Mouse (Mus musculus) olfactory bulb, adult 2 months (tissue): ENCODE measurements around the gene Gm11562. TPM values are rescaled to one million over a fixed set of nuclear protein-coding genes. Genes with fewer than 3 reads are reported as not detected.
"Not testable (repeated sequence)": the region's sequence is repeated elsewhere in the genome, so short reads cannot be mapped to it uniquely, and the experiment has no call there.

Experiments used
- H3K27ac ChIP-seq: fragments of 200-500 bp; 2 replicates; pipeline ENCODE4 v1.5.1; 2012; ENCODE audit warnings: low read depth, low read length; ENCODE audit not compliant: insufficient read depth
- H3K4me1 ChIP-seq: fragments of 200-500 bp; 2 replicates; pipeline ENCODE4 v1.6.1; 2012; ENCODE audit warnings: low read length; ENCODE audit not compliant: control insufficient read depth, insufficient read depth
- H3K4me3 ChIP-seq: fragments of 200-500 bp; 2 replicates; pipeline ENCODE4 v1.5.1; 2012; ENCODE audit warnings: mild to moderate bottlenecking, low read depth, low read length, moderate library complexity; ENCODE audit not compliant: insufficient read depth
- CTCF ChIP-seq: fragments of 200-500 bp; IDR thresholded peaks from 2 replicates; pipeline ENCODE4 v1.5.1; 2012; ENCODE audit warnings: low read depth, mild to moderate bottlenecking, low read length, moderate library complexity; ENCODE audit not compliant: insufficient read depth
- POLR2A ChIP-seq: fragments of 200-500 bp; IDR thresholded peaks from 2 replicates; pipeline ENCODE4 v1.6.1; 2012; ENCODE audit warnings: mild to moderate bottlenecking, low read depth, low read length, moderate library complexity; ENCODE audit not compliant: insufficient read depth
- whole genome bisulfite sequencing: fragments of 180-500 bp; shearing (Covaris S2); methylation state at CpG from one replicate; pipeline ENCODE4 v1.1.7; 2018; 5-methylcytosine and 5-hydroxymethylcytosine counted together
- polyA plus RNA-seq: library from polyadenylated mRNA; stranded (reverse); fragments of >200 nt; gene quantifications from 2 replicates; pipeline ENCODE4 v1.2.4, GENCODE M21; 2012; ENCODE audit warnings: low replicate concordance; ENCODE audit not compliant: missing spikeins, insufficient read depth, insufficient read length

Gm11562 gene
- polyA plus RNA-seq = not detected in 2 replicates

GRCm38 (mm10) chr11:99620335-99620734, at the start of gene Gm11562:
TSS of gene Gm11562 (minus strand) at chr11:99620435.
- WGBS = 94% methylated on average over 2 of the region's 2 CpGs
- Histone ChIP-seq H3K4me3 (no peak within 1 kb of the TSS), H3K4me1 (no peaks in the 10 kb centered on the region), H3K27ac (no peak within 1 kb of the TSS)
- TF ChIP-seq POLR2A (no peak), CTCF (no peak)

GRCm38 (mm10) chr11:99665860-99666259, 45.6 kb upstream of the Gm11562 start, which contains the start of gene Krtap4-6:
TSS of gene Krtap4-6 (minus strand) at chr11:99665960.
- TF ChIP-seq POLR2A (no peak), CTCF (no peak)
- Histone ChIP-seq H3K4me1 (no peaks in the 10 kb centered on the region), H3K27ac (no peak within 1 kb of the TSS), H3K4me3 (no peak within 1 kb of the TSS)

- WGBS = 80% methylated on average over 10 of the region's 10 CpGs
- Histone ChIP-seq H3K27ac (no peak overlapping the region), H3K4me1 (no peaks in the 10 kb centered on the region), H3K4me3 (no peak overlapping the region)
- TF ChIP-seq POLR2A (no peak), CTCF (no peak)
These were observed 42.6 kb upstream of the Gm11562 start for GRCm38 (mm10) chr11:99662802-99663201.

GRCm38 (mm10) chr11:99659256-99659655, 39.0 kb upstream of the Gm11562 start:
- WGBS = 56% methylated on average over 4 of the region's 4 CpGs
- Histone ChIP-seq H3K4me3 (no peak overlapping the region), H3K27ac (no peak overlapping the region), H3K4me1 (no peaks in the 10 kb centered on the region)
- TF ChIP-seq CTCF (no peak), POLR2A (no peak)

DNA sequence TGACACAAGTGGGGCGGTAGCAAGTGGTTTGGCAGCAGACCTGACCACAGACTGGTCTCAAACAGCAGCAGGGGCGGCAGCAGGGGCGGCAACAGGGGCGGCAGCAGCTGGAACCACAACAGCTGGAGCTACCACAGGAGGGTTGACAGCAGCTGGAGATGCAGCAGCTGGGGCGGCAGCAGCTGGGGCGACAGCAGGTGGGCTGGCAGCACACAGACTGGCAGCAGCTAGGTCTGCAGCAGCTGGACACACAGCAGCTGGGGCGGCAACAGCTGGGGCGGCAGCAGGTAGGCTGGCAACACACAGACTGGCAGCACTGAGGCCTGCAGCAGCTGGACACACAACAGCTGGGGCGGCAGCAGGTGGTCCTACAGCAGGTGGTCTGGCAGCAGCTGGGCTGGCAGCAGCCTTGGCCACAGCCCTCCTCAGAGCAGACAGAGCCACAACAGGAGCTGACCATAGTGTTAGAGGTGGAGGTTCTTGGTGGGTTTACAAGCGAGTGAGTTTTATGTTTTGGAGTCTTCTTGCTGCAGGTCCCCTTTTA, 38.3 kb upstream of the Gm11562 start, which contains the start of gene Gm11563:
Gm11563 (minus strand) TSS at position 494 of the 544 bp plus-strand sequence.
- not testable (repeated sequence) for H3K4me3 ChIP-seq, H3K27ac ChIP-seq, H3K4me1 ChIP-seq
- WGBS = 65% methylated on average over 10 of the region's 10 CpGs

DNA sequence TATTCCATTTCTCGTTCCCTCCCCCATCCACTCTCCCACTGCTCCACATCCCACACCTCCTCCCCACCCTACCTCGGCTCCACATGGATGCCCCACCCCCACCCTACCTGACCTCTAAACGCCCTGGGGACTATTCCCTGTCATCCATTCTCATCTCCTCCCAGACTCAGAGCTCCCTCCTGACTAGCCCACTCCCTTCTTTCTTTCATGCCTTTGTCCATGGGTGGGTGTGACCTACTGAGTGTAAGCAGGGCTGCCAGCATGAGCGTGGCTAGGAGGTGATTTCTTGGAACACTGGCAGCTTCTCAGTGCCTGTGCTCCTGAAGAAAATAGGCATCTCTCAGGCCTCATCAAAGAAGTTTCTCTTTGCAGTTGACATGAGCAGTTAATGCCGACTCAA, 36.8 kb upstream of the Gm11562 start:
- Histone ChIP-seq H3K4me1 (no peaks in the 10 kb centered on the region), H3K27ac (no peak overlapping the region), H3K4me3 (no peak overlapping the region)
- 55% methylated on average over 5 of the region's 5 CpGs for WGBS
- TF ChIP-seq POLR2A (no peak), CTCF (no peak)

DNA sequence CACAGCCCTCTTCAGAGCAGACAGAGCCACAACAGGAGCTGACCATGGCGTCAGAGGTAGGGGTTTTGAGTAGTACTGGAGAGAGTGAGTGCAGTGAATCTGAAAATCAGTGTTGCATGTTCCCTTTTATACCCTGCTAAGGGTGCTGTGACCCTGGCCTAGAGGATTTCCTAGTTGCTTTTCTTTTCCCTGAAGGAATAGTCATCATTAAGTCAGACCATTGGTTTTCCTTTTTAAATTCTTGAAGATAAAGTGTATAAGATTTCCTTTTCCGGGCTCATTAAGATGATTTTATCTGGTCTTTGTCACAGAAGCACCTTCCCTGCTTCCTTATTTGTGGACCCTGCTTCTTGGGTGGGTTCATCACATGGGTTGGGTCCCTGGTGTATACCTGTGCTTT, 29.9 kb upstream of the Gm11562 start, which contains the start of gene Gm11555:
Gm11555 (minus strand) TSS at position 101 of the 400 bp plus-strand sequence.
- TF ChIP-seq CTCF (no peak), POLR2A (no peak)
- WGBS = 81% methylated on average over 2 of the region's 2 CpGs

GRCm38 (mm10) chr11:99646444-99646843, 26.2 kb upstream of the Gm11562 start:
- WGBS = 71% methylated on average over 15 of the region's 15 CpGs
- TF ChIP-seq POLR2A = no peak
- no peak for TF ChIP-seq CTCF
- 0 out of 2 replicates have a peak, but pooled peaks cover 3% of the 10 kb centered on the region for H3K4me1 ChIP-seq
- no peak overlapping the region for H3K4me3 ChIP-seq
- no peak overlapping the region for H3K27ac ChIP-seq

More for the DNA sequence above, 29.9 kb upstream of the Gm11562 start, which contains the start of gene Gm11555:
- no peak within 1 kb of the TSS for H3K27ac ChIP-seq
- H3K4me1 ChIP-seq = no peaks in the 10 kb centered on the region
- no peak within 1 kb of the TSS for H3K4me3 ChIP-seq

DNA sequence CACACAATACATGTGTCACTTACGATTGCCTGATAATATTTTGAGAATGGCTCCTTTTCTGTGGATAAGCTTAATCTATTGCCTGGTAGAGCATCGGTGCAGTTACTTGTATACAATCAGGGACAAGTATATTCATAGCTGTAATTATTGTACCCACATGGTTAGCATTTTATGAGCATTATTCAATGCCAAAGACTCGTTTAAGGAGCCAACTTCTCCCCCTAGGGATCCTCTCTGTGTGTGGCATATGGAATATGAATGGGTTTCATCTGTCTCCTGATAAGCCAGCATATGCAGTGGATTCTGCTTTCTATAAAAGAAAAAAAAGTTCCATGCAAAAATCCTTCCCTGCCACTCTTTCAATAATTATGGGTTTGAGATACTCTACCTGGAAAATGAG, 24.1 kb upstream of the Gm11562 start:
- no peak overlapping the region for H3K27ac ChIP-seq
- H3K4me1 ChIP-seq = 0 out of 2 replicates have a peak, but pooled peaks cover 3% of the 10 kb centered on the region
- no peak for TF ChIP-seq CTCF
- TF ChIP-seq POLR2A = no peak
- H3K4me3 ChIP-seq = no peak overlapping the region
- WGBS = 51% methylated on average over 3 of the region's 3 CpGs

DNA sequence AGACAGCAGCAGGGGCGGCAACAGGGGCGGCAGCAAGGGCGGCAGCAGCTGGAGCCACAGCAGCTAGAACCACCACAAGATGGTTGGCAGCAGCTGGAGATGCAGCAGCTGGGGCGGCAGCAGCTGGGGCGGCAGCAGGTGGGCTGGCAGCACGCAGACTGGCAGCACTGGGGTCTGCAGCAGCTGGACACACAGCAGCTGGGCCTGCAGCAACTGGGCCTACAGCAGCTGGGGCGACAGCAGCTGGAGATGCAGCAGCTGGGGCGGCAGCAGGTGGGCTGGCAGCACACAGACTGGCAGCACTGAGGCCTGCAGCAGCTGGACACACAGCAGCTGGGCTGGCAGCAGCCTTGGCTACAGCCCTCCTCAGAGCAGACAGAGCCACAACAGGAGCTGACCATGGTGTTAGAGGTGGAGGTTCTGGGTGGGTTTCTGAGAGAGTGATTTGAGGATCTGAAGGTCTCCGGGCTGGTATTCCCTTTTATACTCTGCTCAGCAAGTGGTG, 23.5 kb upstream of the Gm11562 start, which contains the start of gene Krtap4-7:
Krtap4-7 (minus strand) TSS at position 455 of the 505 bp plus-strand sequence.
- WGBS = 82% methylated on average over 9 of the region's 9 CpGs
- not testable (repeated sequence) for H3K4me1 ChIP-seq, H3K4me3 ChIP-seq, H3K27ac ChIP-seq
